Mouse (Mus musculus): Measurements from ENCODE around the gene Camp.

Gene Camp

GRCm38 (mm10) chr9:109849312-109849758, at the start of gene Camp:
Gene Camp (minus strand): TSS chr9:109849617.
- DNase-seq: peak; percentile 61

GRCm38 (mm10) chr9:109898027-109898426, 48.6 kb upstream of the Camp start:
- no peak for DNase-seq

GRCm38 (mm10) chr9:109896253-109897150, 47.1 kb upstream of the Camp start:
- DNase-seq: no peak

GRCm38 (mm10) chr9:109895593-109895992, 46.2 kb upstream of the Camp start:
- peak; percentile 64 for DNase-seq

GRCm38 (mm10) chr9:109894413-109895090, 45.1 kb upstream of the Camp start:
- peak; percentile 84 for DNase-seq

GRCm38 (mm10) chr9:109892651-109893250, 43.3 kb upstream of the Camp start:
- DNase-seq: peak; percentile 90

GRCm38 (mm10) chr9:109891501-109891900, 42.1 kb upstream of the Camp start:
- DNase-seq: no peak

- DNase-seq: no peak
Observed at GRCm38 (mm10) chr9:109887321-109887720, 37.9 kb upstream of the Camp start.

GRCm38 (mm10) chr9:109886259-109886658, 36.8 kb upstream of the Camp start:
- DNase-seq: no peak

GRCm38 (mm10) chr9:109879305-109879704, 29.9 kb upstream of the Camp start:
- no peak for DNase-seq

- DNase-seq: no peak
Observed at GRCm38 (mm10) chr9:109877666-109878065, 28.2 kb upstream of the Camp start.

- peak; percentile 43 for DNase-seq
Observed at GRCm38 (mm10) chr9:109876756-109877155, 27.3 kb upstream of the Camp start.

- peak; percentile 68 for DNase-seq
Observed at GRCm38 (mm10) chr9:109875695-109876601, 26.5 kb upstream of the Camp start.

GRCm38 (mm10) chr9:109874797-109875691, 25.6 kb upstream of the Camp start, which contains the start of gene Cdc25a:
Gene Cdc25a (plus strand): TSS chr9:109875579.
- peak; percentile 99 for DNase-seq

- DNase-seq: no peak
Observed at GRCm38 (mm10) chr9:109870983-109871572, 21.7 kb upstream of the Camp start.

- no peak for DNase-seq
Observed at GRCm38 (mm10) chr9:109866218-109866617, 16.8 kb upstream of the Camp start.

GRCm38 (mm10) chr9:109863085-109863484, 13.7 kb upstream of the Camp start:
- no peak for DNase-seq

GRCm38 (mm10) chr9:109862397-109863044, 13.1 kb upstream of the Camp start:
- peak; percentile 83 for DNase-seq

- no peak for DNase-seq
Observed at GRCm38 (mm10) chr9:109855947-109856346, 6.5 kb upstream of the Camp start.

- no peak for DNase-seq
Observed at GRCm38 (mm10) chr9:109854341-109854740, 4.9 kb upstream of the Camp start.
